Mouse (Mus musculus) lung, embryonic 16.5 days (tissue): ENCODE results near the gene Cdk14. TPM values are rescaled to one million over a fixed set of nuclear protein-coding genes. Genes with fewer than 3 reads are reported as not detected.

Experiments
- ATAC-seq: fragments of 200-750 bp; cut with Nextera tagmentation; 2 replicates; pipeline ENCODE4 v1.8.0; 2017; ENCODE audit warnings: low read depth, mild to moderate bottlenecking, moderate library complexity
- H3K27ac ChIP-seq: fragments of 300-500 bp; sonication (generic); 2 replicates; pipeline ENCODE4 v1.5.1; 2014; ENCODE audit warnings: mild to moderate bottlenecking, control low read depth, low read length
- H3K27me3 ChIP-seq: fragments of 300-500 bp; sonication (generic); 2 replicates; pipeline ENCODE4 v1.6.1; 2014; ENCODE audit warnings: low read depth, low read length, mixed read lengths; ENCODE audit not compliant: control insufficient read depth, insufficient read depth
- H3K36me3 ChIP-seq: fragments of 300-500 bp; sonication (generic); 2 replicates; pipeline ENCODE4 v1.6.1; 2014; ENCODE audit warnings: low read length; ENCODE audit not compliant: control insufficient read depth, insufficient read depth
- H3K4me1 ChIP-seq: fragments of 300-500 bp; sonication (generic); replicated peaks from 2 replicates; pipeline ENCODE4 v1.6.1; 2014; ENCODE audit warnings: low read length, mixed read lengths; ENCODE audit not compliant: control insufficient read depth, insufficient read depth
- H3K4me2 ChIP-seq: fragments of 300-500 bp; sonication (generic); 2 replicates; pipeline ENCODE4 v1.6.1; 2014; ENCODE audit warnings: low read depth, low read length, control low read depth
- H3K4me3 ChIP-seq: fragments of 300-500 bp; sonication (generic); 2 replicates; pipeline ENCODE4 v1.5.1; 2014; ENCODE audit warnings: mild to moderate bottlenecking, low read length, control low read depth
- H3K9ac ChIP-seq: fragments of 300-500 bp; sonication (generic); 2 replicates; pipeline ENCODE4 v1.6.1; 2014; ENCODE audit warnings: low read length, control low read depth
- H3K9me3 ChIP-seq: fragments of 300-500 bp; sonication (generic); 2 replicates; pipeline ENCODE4 v1.6.1; 2016; ENCODE audit warnings: low read length; ENCODE audit not compliant: control insufficient read depth
- WGBS: fragments of 180-500 bp; shearing (Covaris S2); extraction: QIAGEN DNeasy Blood & Tissue Kit; methylation state at CpG from one replicate; pipeline ENCODE4 v1.1.7; 2014; 5-methylcytosine and 5-hydroxymethylcytosine counted together
- polyA plus RNA-seq: library from polyadenylated mRNA; unstranded; fragments of >200 nt; fragmentation: Nextera tagmentation; extraction: Ambion mirVana; gene quantifications from 2 replicates; pipeline ENCODE4 v1.2.1, GENCODE M21; 2015

Cdk14 gene
- polyA plus RNA-seq, 1 experiment from 2014 or later = 28.6 TPM

GRCm38 (mm10) chr5:5032446-5032845, 387.7 kb downstream of the Cdk14 start:
- H3K27me3 ChIP-seq = no peaks in the 10 kb centered on the region
- no peaks in the 10 kb centered on the region for H3K36me3 ChIP-seq
- WGBS = 82% methylated on average over 11 of the region's 11 CpGs
- H3K4me3 ChIP-seq = no peak overlapping the region
- no peak overlapping the region for H3K4me2 ChIP-seq
- H3K27ac ChIP-seq = no peak overlapping the region
- no peak for ATAC-seq
- no peak overlapping the region for H3K9ac ChIP-seq
- H3K4me1 ChIP-seq = no peaks in the 10 kb centered on the region
- H3K9me3 ChIP-seq = no peaks in the 10 kb centered on the region

GRCm38 (mm10) chr5:5030431-5030830, 389.7 kb downstream of the Cdk14 start:
- H3K27me3 ChIP-seq = no peaks in the 10 kb centered on the region
- H3K27ac ChIP-seq = no peak overlapping the region
- no peak overlapping the region for H3K4me3 ChIP-seq
- no peaks in the 10 kb centered on the region for H3K4me1 ChIP-seq
- no peak overlapping the region for H3K9ac ChIP-seq
- no peaks in the 10 kb centered on the region for H3K9me3 ChIP-seq
- no peaks in the 10 kb centered on the region for H3K36me3 ChIP-seq
- 42% methylated on average over 2 of the region's 2 CpGs for WGBS
- no peak for ATAC-seq
- H3K4me2 ChIP-seq = no peak overlapping the region

- Histone ChIP-seq H3K27me3 (no peaks in the 10 kb centered on the region), H3K4me3 (no peak overlapping the region), H3K4me1 (no peaks in the 10 kb centered on the region), H3K9ac (no peak overlapping the region), H3K9me3 (no peaks in the 10 kb centered on the region), H3K36me3 (no peaks in the 10 kb centered on the region), H3K4me2 (no peak overlapping the region), H3K27ac (no peak overlapping the region)
- 90% methylated on average over 3 of the region's 3 CpGs for WGBS
- ATAC-seq = no peak
Measured at GRCm38 (mm10) chr5:5018959-5019358, 401.2 kb downstream of the Cdk14 start.

- no peak overlapping the region for H3K27ac ChIP-seq
- no peaks in the 10 kb centered on the region for H3K4me1 ChIP-seq
- H3K9me3 ChIP-seq = no peaks in the 10 kb centered on the region
- WGBS = 80% methylated on average over 2 of the region's 2 CpGs
- no peak overlapping the region for H3K4me3 ChIP-seq
- no peak overlapping the region for H3K4me2 ChIP-seq
- H3K27me3 ChIP-seq = no peaks in the 10 kb centered on the region
- no peaks in the 10 kb centered on the region for H3K36me3 ChIP-seq
- no peak for ATAC-seq
- H3K9ac ChIP-seq = no peak overlapping the region
Measured at GRCm38 (mm10) chr5:5018242-5018641, 401.9 kb downstream of the Cdk14 start.

- Histone ChIP-seq H3K4me3 (no peak overlapping the region), H3K36me3 (peaks cover 6% of the 10 kb centered on the region), H3K9me3 (no peaks in the 10 kb centered on the region), H3K27me3 (no peaks in the 10 kb centered on the region), H3K27ac (no peak overlapping the region), H3K4me1 (no peaks in the 10 kb centered on the region), H3K9ac (no peak overlapping the region), H3K4me2 (no peak overlapping the region)
- 84% methylated on average over 3 of the region's 3 CpGs for WGBS
- no peak for ATAC-seq
Measured at GRCm38 (mm10) chr5:5013783-5014182, 406.3 kb downstream of the Cdk14 start.

- H3K9ac ChIP-seq = no peak overlapping the region
- no peak overlapping the region for H3K27ac ChIP-seq
- peaks cover 6% of the 10 kb centered on the region for H3K36me3 ChIP-seq
- H3K9me3 ChIP-seq = no peaks in the 10 kb centered on the region
- no peak overlapping the region for H3K4me2 ChIP-seq
- WGBS = 70% methylated on average over 7 of the region's 7 CpGs
- no peaks in the 10 kb centered on the region for H3K27me3 ChIP-seq
- no peaks in the 10 kb centered on the region for H3K4me1 ChIP-seq
- H3K4me3 ChIP-seq = no peak overlapping the region
- no peak for ATAC-seq
Measured at GRCm38 (mm10) chr5:5012521-5013346, 407.4 kb downstream of the Cdk14 start.

- WGBS = 92% methylated on average over 4 of the region's 4 CpGs
Measured at GRCm38 (mm10) chr5:5008153-5008745, 411.9 kb downstream of the Cdk14 start.

GRCm38 (mm10) chr5:5007489-5008152, 412.5 kb downstream of the Cdk14 start:
- Histone ChIP-seq H3K27me3 (no peaks in the 10 kb centered on the region), H3K9me3 (no peaks in the 10 kb centered on the region), H3K27ac (no peak overlapping the region), H3K36me3 (peaks cover 6% of the 10 kb centered on the region), H3K4me2 (no peak overlapping the region), H3K4me3 (no peak overlapping the region), H3K9ac (no peak overlapping the region), H3K4me1 (no peaks in the 10 kb centered on the region)
- ATAC-seq = no peak
- 81% methylated on average over 15 of the region's 15 CpGs for WGBS

More at GRCm38 (mm10) chr5:5008153-5008745, 411.9 kb downstream of the Cdk14 start:
- Histone ChIP-seq H3K9ac (no peak overlapping the region), H3K4me3 (no peak overlapping the region), H3K4me1 (no peaks in the 10 kb centered on the region), H3K27me3 (no peaks in the 10 kb centered on the region), H3K27ac (no peak overlapping the region), H3K9me3 (no peaks in the 10 kb centered on the region), H3K4me2 (no peak overlapping the region), H3K36me3 (peaks cover 6% of the 10 kb centered on the region)
- no peak for ATAC-seq

GRCm38 (mm10) chr5:5005633-5006032, 414.5 kb downstream of the Cdk14 start:
- Histone ChIP-seq H3K4me3 (no peak overlapping the region), H3K4me2 (no peak overlapping the region), H3K27ac (no peak overlapping the region), H3K36me3 (peaks cover 6% of the 10 kb centered on the region), H3K27me3 (no peaks in the 10 kb centered on the region), H3K4me1 (no peaks in the 10 kb centered on the region), H3K9ac (no peak overlapping the region), H3K9me3 (no peaks in the 10 kb centered on the region)
- ATAC-seq = no peak
- WGBS = 67% methylated on average over 1 of the region's 1 CpGs
